Mouse (Mus musculus) embryo, embryonic 11.5 days (tissue): Measurements from ENCODE around the gene Cpsf7.

Experiments
- DNase-seq: peaks from one replicate; pipeline ENCODE4 v3.0.0-alpha.2; 2012; ENCODE audit warnings: low read depth, low spot score

Cpsf7 gene

DNA sequence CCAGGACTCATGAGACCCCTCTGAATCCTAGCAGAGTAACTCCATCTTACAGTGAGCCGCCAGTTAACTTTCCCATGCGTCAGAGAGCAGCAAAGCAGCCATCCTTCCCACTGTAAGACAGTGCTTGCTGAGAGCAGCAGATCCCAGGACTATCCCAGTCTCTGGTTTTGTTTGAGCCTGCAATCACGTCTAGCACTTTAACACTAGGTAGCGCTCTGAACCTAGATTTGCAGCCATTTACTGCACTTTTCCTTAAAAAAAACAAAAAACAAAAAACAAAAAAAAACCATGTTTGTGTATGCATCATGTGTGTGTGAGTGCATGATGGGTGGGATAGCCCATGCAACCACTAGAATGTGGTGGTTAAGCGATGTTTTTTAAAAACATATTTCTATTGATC, 35.0 kb downstream of the Cpsf7 start:
- no peak for DNase-seq

DNA sequence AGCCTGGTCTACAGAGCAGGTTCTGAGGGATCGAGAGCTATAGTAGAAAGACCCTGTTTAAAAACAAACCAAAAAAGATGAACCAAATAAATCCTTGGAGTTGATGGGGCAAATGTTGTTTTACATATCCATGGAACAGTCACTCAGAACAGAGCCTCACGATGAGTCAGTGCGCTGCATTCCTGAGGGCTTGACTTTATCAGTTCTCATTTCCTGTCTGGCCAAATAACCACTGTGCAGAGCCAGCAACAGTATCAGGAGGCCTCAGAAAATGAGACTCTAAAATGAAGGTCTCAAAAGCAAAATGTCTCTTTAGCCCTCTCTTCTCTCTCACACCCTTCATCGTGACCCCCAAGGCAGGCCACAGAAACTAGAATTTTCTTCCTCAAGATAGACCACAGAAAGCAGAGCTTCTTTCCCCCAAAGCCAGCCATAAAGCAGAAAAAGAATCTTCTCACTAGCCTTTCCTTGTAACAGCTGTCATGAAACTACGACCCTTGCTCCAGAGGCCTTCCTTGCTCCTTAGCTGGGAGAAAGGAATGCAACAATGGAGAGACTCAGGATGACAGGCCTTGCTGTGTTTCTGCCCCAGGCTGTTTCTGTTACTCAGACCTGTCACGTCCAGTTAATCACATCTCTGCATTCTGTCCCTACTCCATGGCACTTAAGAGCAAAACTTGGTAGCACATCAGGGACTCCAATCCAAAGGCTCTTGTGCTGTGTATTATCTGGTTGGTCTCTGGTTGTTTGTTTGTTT, 36.7 kb downstream of the Cpsf7 start:
- no peak for DNase-seq

- DNase-seq: no peak
Observed at GRCm38 (mm10) chr19:10562351-10562750, 37.3 kb downstream of the Cpsf7 start.

- DNase-seq: no peak
Observed at GRCm38 (mm10) chr19:10564278-10564677, 39.2 kb downstream of the Cpsf7 start.

GRCm38 (mm10) chr19:10565217-10565616, 40.2 kb downstream of the Cpsf7 start:
- DNase-seq: no peak

- DNase-seq: no peak
Observed at GRCm38 (mm10) chr19:10569627-10570026, 44.6 kb downstream of the Cpsf7 start.

DNA sequence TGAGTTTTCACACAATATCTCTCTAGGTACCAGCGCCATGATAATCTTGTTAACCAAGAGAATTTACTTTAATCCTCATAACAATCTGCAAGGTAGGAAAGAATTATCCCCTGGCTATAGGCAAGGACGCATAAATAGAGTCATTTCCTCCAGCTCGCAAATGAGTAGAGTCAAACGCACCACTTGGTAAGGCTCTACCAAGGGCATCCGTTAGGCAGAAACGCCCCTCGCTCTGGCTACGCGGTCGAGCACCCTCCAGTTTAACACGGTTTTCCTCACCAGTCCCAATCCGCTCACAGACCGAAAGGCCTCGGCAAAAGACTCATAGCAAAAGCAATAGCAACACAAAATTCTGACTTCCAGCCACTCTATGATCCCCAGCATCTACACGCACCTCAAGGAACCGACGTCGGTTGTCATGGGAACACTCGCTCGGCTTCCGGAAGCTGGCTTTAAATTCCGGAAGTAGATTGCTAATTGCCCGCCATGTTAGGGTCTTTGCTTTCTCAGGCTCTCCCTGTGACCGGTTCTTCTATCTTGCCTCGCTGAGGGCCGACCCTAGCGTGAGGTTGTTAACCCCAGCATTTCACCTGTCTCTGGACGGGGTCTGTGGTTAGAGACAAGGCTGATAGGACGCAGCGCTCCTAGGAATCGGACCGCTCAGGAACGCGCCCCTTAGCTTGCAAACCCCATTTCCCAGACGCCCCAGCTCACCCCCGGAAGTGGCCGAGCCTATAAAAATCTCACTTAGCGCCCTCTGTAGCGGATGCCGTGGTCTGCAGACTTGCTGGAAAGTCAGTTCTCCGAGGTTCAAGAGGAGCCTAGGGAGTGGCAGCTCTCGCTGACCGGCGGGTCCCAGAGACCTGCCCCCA, 51.9 kb downstream of the Cpsf7 start, which contains the start of the genes Cyb561a3 and Tmem138:
TSS of gene Cyb561a3 (plus strand) at position 483 of the 872 bp plus-strand sequence.
TSS of gene Tmem138 (minus strand) at position 673 of the 872 bp plus-strand sequence.
- DNase-seq: peak; percentile 87

GRCm38 (mm10) chr19:10580102-10580501, 55.0 kb downstream of the Cpsf7 start:
- no peak for DNase-seq

- no peak for DNase-seq
Observed at GRCm38 (mm10) chr19:10580761-10581160, 55.7 kb downstream of the Cpsf7 start.

GRCm38 (mm10) chr19:10581984-10582383, 56.9 kb downstream of the Cpsf7 start:
- DNase-seq: no peak

- DNase-seq: no peak
Observed at GRCm38 (mm10) chr19:10583550-10584146, 58.6 kb downstream of the Cpsf7 start.

DNA sequence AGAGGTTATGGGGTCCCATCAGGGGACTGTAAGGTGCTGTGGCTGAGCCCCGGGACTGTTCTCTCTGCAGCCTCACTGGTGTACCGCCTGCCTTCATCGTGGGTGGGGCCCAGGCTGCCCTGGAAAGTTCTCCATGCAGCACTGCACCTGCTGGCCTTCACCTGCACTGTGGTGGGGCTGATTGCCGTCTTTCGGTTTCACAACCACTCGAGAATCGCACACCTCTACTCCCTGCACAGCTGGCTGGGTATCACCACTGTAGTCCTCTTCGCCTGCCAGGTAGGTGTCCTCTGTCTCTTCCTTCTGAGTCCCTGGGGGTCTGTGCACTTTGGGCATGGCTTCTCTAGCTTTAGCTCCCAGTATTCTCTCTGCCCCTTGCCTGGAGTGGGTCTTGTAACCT, 60.0 kb downstream of the Cpsf7 start:
- DNase-seq: no peak

DNA sequence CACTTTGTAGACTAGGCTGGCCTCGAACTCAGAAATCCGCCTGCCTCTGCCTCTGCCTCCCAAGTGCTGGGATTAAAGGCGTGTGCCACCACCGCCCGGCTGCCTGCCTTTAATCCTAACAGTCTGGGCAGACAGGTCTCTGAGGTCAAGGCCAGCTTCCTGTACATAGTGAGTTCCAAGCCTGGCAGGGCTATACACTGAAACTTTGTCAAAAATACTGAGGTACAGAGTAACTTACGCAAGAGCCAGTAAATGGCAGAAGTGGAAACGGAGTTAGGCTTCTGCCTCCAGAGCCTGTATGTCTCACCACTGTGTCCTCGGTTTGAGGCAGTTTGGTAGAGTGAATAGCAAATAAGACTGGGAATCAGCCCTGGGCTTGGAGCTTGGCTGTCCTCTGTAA, 62.2 kb downstream of the Cpsf7 start:
- DNase-seq: no peak

- no peak for DNase-seq
Observed at GRCm38 (mm10) chr19:10589127-10589857, 64.2 kb downstream of the Cpsf7 start.

GRCm38 (mm10) chr19:10590301-10590700, 65.2 kb downstream of the Cpsf7 start:
- no peak for DNase-seq

GRCm38 (mm10) chr19:10591659-10592377, 66.8 kb downstream of the Cpsf7 start:
- no peak for DNase-seq
